Mouse (Mus musculus) midbrain, embryonic 10.5 days (tissue): ENCODE results near the gene Fam114a1. TPM values are rescaled to one million over a fixed set of nuclear protein-coding genes. Genes with fewer than 3 reads are reported as not detected.
A peak's percentile ranks its signal among the peaks of the same experiment; 100 is the strongest.

Source experiments
- DNase-seq: peaks from one replicate; pipeline ENCODE4 v3.0.0-alpha.2; 2017; ENCODE audit warnings: low spot score
- H3K27ac ChIP-seq: fragments of 300-500 bp; sonication (generic); replicated peaks from 2 replicates; pipeline ENCODE4 v1.5.1; 2016; ENCODE audit warnings: mild to moderate bottlenecking
- H3K27me3 ChIP-seq: fragments of 300-500 bp; sonication (generic); 2 replicates; pipeline ENCODE4 v1.6.1; 2016; ENCODE audit warnings: low read depth, mild to moderate bottlenecking; ENCODE audit not compliant: poor library complexity, severe bottlenecking
- H3K36me3 ChIP-seq: fragments of 300-500 bp; sonication (generic); 2 replicates; pipeline ENCODE4 v1.6.1; 2016; ENCODE audit warnings: mild to moderate bottlenecking, moderate library complexity
- H3K4me1 ChIP-seq: fragments of 300-500 bp; sonication (generic); 2 replicates; pipeline ENCODE4 v1.6.1; 2016
- H3K4me3 ChIP-seq: fragments of 300-500 bp; sonication (generic); 2 replicates; pipeline ENCODE4 v1.5.1; 2016; ENCODE audit warnings: mild to moderate bottlenecking, moderate library complexity
- H3K9me3 ChIP-seq: fragments of 300-500 bp; sonication (generic); replicated peaks from 2 replicates; pipeline ENCODE4 v1.6.1; 2016; ENCODE audit warnings: mild to moderate bottlenecking
- WGBS: fragments of 180-500 bp; shearing (Covaris S2); methylation state at CpG from one replicate; pipeline ENCODE4 v1.1.7; 2016; 5-methylcytosine and 5-hydroxymethylcytosine counted together
- polyA plus RNA-seq: library from polyadenylated mRNA; unstranded; fragments of >200 nt; fragmentation: Nextera tagmentation; extraction: Ambion mirVana; gene quantifications from 2 replicates; pipeline ENCODE4 v1.2.1, GENCODE M21; 2016

Gene Fam114a1
- polyA plus RNA-seq = 16.8 and 19.0 TPM in 2 replicates

GRCm38 (mm10) chr5:64969861-64970771 lies at the start of gene Fam114a1:
Gene Fam114a1, plus strand, starts transcription at chr5:64970071.
- peak; percentile 69 for DNase-seq
- Histone ChIP-seq H3K9me3 (no peaks in the 10 kb centered on the region), H3K4me3 (peak within 1 kb of the TSS; percentile 77), H3K27me3 (peaks cover 21% of the 10 kb centered on the region), H3K4me1 (peaks cover 39% of the 10 kb centered on the region), H3K36me3 (no peaks in the 10 kb centered on the region), H3K27ac (peak within 1 kb of the TSS; percentile 85)
- WGBS = under 1% methylated on average over 67 of the region's 68 CpGs

- no peak for DNase-seq
- no peaks in the 10 kb centered on the region for H3K4me1 ChIP-seq
- no peaks in the 10 kb centered on the region for H3K27me3 ChIP-seq
- no peaks in the 10 kb centered on the region for H3K36me3 ChIP-seq
- no peak overlapping the region for H3K27ac ChIP-seq
- no peak overlapping the region for H3K4me3 ChIP-seq
- no peaks in the 10 kb centered on the region for H3K9me3 ChIP-seq
- WGBS = 90% methylated on average over 5 of the region's 5 CpGs
Measured at GRCm38 (mm10) chr5:64922891-64923381, 46.9 kb upstream of the Fam114a1 start.

DNA sequence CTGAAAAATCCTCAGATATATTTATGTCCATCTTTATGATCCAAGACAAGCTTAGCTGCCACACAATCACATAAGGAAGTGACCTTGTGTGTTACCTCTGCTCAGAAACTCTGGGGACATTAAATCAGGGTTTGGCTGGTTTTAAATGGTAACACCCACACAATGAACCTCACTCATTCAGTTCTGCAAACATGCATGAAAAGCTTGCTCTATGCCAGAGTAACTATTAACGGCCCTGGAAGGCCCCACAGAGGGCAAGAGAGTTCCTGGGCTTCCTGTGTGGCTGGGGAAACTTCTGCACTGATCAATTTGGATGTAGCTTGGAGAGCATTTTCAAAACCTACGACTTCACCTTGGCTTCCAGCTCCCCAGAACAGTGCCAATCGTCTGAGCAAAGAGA lies 37.7 kb upstream of the Fam114a1 start:
- whole genome bisulfite sequencing = 83% methylated on average over 3 of the region's 3 CpGs
- no peaks in the 10 kb centered on the region for H3K27me3 ChIP-seq
- H3K4me3 ChIP-seq = no peak overlapping the region
- H3K9me3 ChIP-seq = no peaks in the 10 kb centered on the region
- H3K4me1 ChIP-seq = no peaks in the 10 kb centered on the region
- no peak for DNase-seq
- no peaks in the 10 kb centered on the region for H3K36me3 ChIP-seq
- H3K27ac ChIP-seq = no peak overlapping the region

- no peak for DNase-seq
- WGBS = 89% methylated on average over 15 of the region's 15 CpGs
- H3K36me3 ChIP-seq = no peaks in the 10 kb centered on the region
Measured at GRCm38 (mm10) chr5:64932775-64933174, 37.1 kb upstream of the Fam114a1 start.

DNA sequence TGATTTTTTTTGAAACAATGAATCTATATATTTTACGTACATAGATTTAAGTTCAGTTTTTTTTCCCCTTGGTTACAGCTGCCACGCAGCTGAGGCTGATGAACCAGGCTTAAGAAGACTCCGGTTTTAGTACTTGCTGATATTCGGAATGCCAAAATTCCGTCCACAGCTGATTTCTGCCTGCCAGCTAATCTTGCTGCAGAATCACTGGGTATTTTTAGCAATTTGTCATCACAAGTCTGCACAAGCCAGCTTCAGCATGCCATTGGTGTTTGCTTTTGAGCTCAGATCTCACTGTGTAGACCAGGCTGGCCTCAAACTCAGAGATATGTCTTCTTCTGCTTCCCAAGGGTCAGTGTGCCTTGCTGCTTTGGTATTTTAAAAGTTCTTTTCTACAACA lies 18.4 kb upstream of the Fam114a1 start:
- Histone ChIP-seq H3K9me3 (no peaks in the 10 kb centered on the region), H3K4me3 (no peak overlapping the region), H3K36me3 (no peaks in the 10 kb centered on the region), H3K27ac (no peak overlapping the region), H3K27me3 (no peaks in the 10 kb centered on the region), H3K4me1 (no peaks in the 10 kb centered on the region)
- no peak for DNase-seq
- WGBS = 89% methylated on average over 5 of the region's 5 CpGs

More at GRCm38 (mm10) chr5:64932775-64933174, 37.1 kb upstream of the Fam114a1 start:
- Histone ChIP-seq H3K27me3 (no peaks in the 10 kb centered on the region), H3K27ac (no peak overlapping the region), H3K4me1 (no peaks in the 10 kb centered on the region), H3K9me3 (no peaks in the 10 kb centered on the region), H3K4me3 (no peak overlapping the region)

GRCm38 (mm10) chr5:64954931-64955330 lies 14.9 kb upstream of the Fam114a1 start:
- Histone ChIP-seq H3K27ac (no peak overlapping the region), H3K4me1 (no peaks in the 10 kb centered on the region), H3K36me3 (no peaks in the 10 kb centered on the region), H3K4me3 (no peak overlapping the region), H3K27me3 (no peaks in the 10 kb centered on the region), H3K9me3 (no peaks in the 10 kb centered on the region)
- DNase-seq = no peak
- WGBS = 87% methylated on average over 8 of the region's 8 CpGs

GRCm38 (mm10) chr5:64958991-64959842 lies 10.7 kb upstream of the Fam114a1 start:
- Histone ChIP-seq H3K27me3 (no peaks in the 10 kb centered on the region), H3K9me3 (no peaks in the 10 kb centered on the region), H3K4me1 (no peaks in the 10 kb centered on the region), H3K27ac (no peak overlapping the region), H3K4me3 (no peak overlapping the region), H3K36me3 (no peaks in the 10 kb centered on the region)
- DNase-seq = no peak
- 88% methylated on average over 22 of the region's 22 CpGs for WGBS

- no peaks in the 10 kb centered on the region for H3K4me1 ChIP-seq
- H3K4me3 ChIP-seq = no peak within 1 kb of the TSS
- no peaks in the 10 kb centered on the region for H3K36me3 ChIP-seq
- 83% methylated on average over 13 of the region's 13 CpGs for WGBS
- no peak for DNase-seq
- H3K27me3 ChIP-seq = no peaks in the 10 kb centered on the region
- no peaks in the 10 kb centered on the region for H3K9me3 ChIP-seq
- no peak within 1 kb of the TSS for H3K27ac ChIP-seq
Measured at GRCm38 (mm10) chr5:64959843-64960230, 10.0 kb upstream of the Fam114a1 start, which contains the start of gene Tlr6. Gene Tlr6, minus strand, starts transcription at chr5:64960097.

DNA sequence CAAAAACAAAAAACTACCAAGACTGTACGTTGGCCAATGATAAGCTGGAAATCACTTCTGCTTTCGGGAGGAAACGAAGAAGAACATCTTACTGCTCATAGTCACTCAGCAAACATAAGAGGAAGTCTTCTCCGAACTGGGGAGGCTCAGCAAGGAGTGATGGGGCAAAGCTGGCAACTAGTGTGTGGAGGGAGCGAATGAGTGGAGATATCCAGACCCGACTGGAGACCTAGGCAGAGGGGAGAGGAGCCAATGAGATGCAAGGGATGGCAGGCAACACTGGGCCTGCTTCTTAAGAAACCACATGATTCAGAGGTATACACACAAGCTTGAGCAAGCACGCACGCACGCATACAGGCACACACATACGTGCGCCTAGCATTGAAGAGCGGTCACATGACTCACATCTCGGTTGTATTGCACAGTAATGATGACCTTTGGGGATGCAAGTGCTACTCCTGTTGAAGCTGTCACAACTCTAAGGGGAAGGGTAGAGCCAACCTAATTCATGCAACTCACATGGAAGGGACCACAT lies 8.9 kb upstream of the Fam114a1 start:
- 94% methylated on average over 13 of the region's 13 CpGs for WGBS
- H3K9me3 ChIP-seq = no peaks in the 10 kb centered on the region
- no peaks in the 10 kb centered on the region for H3K36me3 ChIP-seq
- H3K4me1 ChIP-seq = no peaks in the 10 kb centered on the region
- no peaks in the 10 kb centered on the region for H3K27me3 ChIP-seq
- DNase-seq = no peak
- no peak overlapping the region for H3K27ac ChIP-seq
- H3K4me3 ChIP-seq = no peak overlapping the region

DNA sequence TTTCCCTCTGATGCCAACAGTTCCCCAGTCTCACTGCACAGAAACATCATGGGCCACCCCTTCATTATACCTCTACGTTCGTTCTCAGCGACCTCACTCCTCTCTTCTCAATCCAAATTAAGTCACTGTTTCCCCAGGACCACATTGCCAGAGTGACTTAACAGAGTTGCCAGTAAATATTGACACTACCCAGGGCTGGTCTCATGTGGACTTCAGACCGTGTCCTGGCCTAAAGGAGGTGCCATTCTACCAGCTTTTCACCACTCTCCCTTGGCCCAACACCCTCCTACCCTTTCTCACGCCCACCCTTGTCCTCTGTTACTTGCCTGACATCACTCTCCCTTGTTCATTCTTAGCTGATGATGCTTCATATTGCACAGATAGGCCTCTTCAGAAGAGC lies 6.6 kb upstream of the Fam114a1 start:
- Histone ChIP-seq H3K4me3 (no peak overlapping the region), H3K4me1 (peaks cover 10% of the 10 kb centered on the region), H3K36me3 (no peaks in the 10 kb centered on the region), H3K27ac (no peak overlapping the region), H3K27me3 (no peaks in the 10 kb centered on the region), H3K9me3 (no peaks in the 10 kb centered on the region)
- no peak for DNase-seq
- 89% methylated on average over 5 of the region's 5 CpGs for WGBS

- 90% methylated on average over 3 of the region's 3 CpGs for WGBS
Measured at GRCm38 (mm10) chr5:64963735-64964134, 6.1 kb upstream of the Fam114a1 start.

More at GRCm38 (mm10) chr5:64963735-64964134, 6.1 kb upstream of the Fam114a1 start:
- H3K4me3 ChIP-seq = no peak overlapping the region
- no peaks in the 10 kb centered on the region for H3K36me3 ChIP-seq
- DNase-seq = no peak
- no peak overlapping the region for H3K27ac ChIP-seq
- peaks cover 4% of the 10 kb centered on the region; the same call in 1 of the 2 replicates for H3K27me3 ChIP-seq
- no peaks in the 10 kb centered on the region for H3K9me3 ChIP-seq
- peaks cover 10% of the 10 kb centered on the region for H3K4me1 ChIP-seq
